Mouse (Mus musculus) CH12.LX (cell line): ENCODE data around the gene Fggy. TPM values are rescaled to one million over a fixed set of nuclear protein-coding genes. Genes with fewer than 3 reads are reported as not detected.
A peak's percentile ranks its signal among the peaks of the same experiment; 100 is the strongest.

Source experiments
- DNase-seq: peaks from one replicate; pipeline ENCODE4 v3.0.0-alpha.2; 2013; ENCODE audit errors: extremely low read depth
- H3K27ac ChIP-seq: 2 replicates; pipeline ENCODE4 v1.5.1; 2012; ENCODE audit warnings: low read depth, mild to moderate bottlenecking, control low read depth, moderate library complexity; ENCODE audit not compliant: insufficient read depth
- H3K27me3 ChIP-seq: replicated peaks from 2 replicates; pipeline ENCODE3; 2012; ENCODE audit warnings: inconsistent platforms
- H3K36me3 ChIP-seq, 2 experiments: replicated peaks in 1 of 2; 2 replicates each; pipeline versions ENCODE3 to v1.6.1; 2012; ENCODE audit warnings: inconsistent platforms in 1 of 2, low read length in 1 of 2, mild to moderate bottlenecking in 1 of 2, mixed read lengths in 1 of 2, moderate library complexity in 1 of 2; ENCODE audit not compliant: control insufficient read depth in 1 of 2, insufficient read depth in 1 of 2
- H3K4me1 ChIP-seq, 2 experiments: 2 replicates each; pipeline ENCODE4 v1.6.1; 2012; ENCODE audit warnings: inconsistent platforms in 1 of 2, moderate library complexity in 1 of 2; ENCODE audit not compliant: insufficient read depth in 2 of 2, control insufficient read depth in 1 of 2
- H3K4me2 ChIP-seq: 2 replicates; pipeline ENCODE4 v1.6.1; 2012; ENCODE audit warnings: low read depth, mild to moderate bottlenecking, control low read depth; ENCODE audit not compliant: poor library complexity, insufficient read depth, severe bottlenecking
- H3K4me3 ChIP-seq, 3 experiments: fragments of 150-350 bp in 1 of 3; sonication (generic) in 1 of 3; replicated peaks in 1 of 3; 2 replicates each; pipeline versions ENCODE3 to v1.5.1; 2011 to 2012; ENCODE audit warnings: low read depth in 2 of 3, low read length in 2 of 3, mild to moderate bottlenecking in 2 of 3, moderate library complexity in 2 of 3, control low read depth in 1 of 3, improper control_type of control experiment in 1 of 3, inconsistent platforms in 1 of 3, mixed read lengths in 1 of 3; ENCODE audit not compliant: poor library complexity in 1 of 3
- H3K79me2 ChIP-seq: replicated peaks from 2 replicates; pipeline ENCODE4 v1.6.1; 2012; ENCODE audit warnings: mild to moderate bottlenecking, moderate library complexity; ENCODE audit not compliant: control insufficient read depth, poor library complexity, insufficient read depth, severe bottlenecking; ENCODE audit errors: extremely low read depth
- H3K9ac ChIP-seq: 2 replicates; pipeline ENCODE4 v1.6.1; 2012; ENCODE audit warnings: low read depth, mild to moderate bottlenecking, control low read depth, moderate library complexity; ENCODE audit not compliant: insufficient read depth
- H3K9me3 ChIP-seq: replicated peaks from 2 replicates; pipeline ENCODE3; 2012; ENCODE audit warnings: low read length, inconsistent platforms, mixed read lengths
- BHLHE40 ChIP-seq: IDR thresholded peaks from 2 replicates; pipeline ENCODE4 v1.6.1; 2011; ENCODE audit warnings: mild to moderate bottlenecking, low read depth, low read length, improper control_type of control experiment
- E2F4 ChIP-seq: IDR thresholded peaks from 2 replicates; pipeline ENCODE4 v1.6.1; 2011; ENCODE audit warnings: low read depth, low read length, improper control_type of control experiment; ENCODE audit not compliant: insufficient replicate concordance
- EP300 ChIP-seq: IDR thresholded peaks from 2 replicates; pipeline ENCODE4 v1.6.1; 2011; ENCODE audit warnings: low read length, improper control_type of control experiment
- ETS1 ChIP-seq: conservative IDR thresholded peaks from 2 replicates; pipeline ENCODE4 v1.6.1; 2012; ENCODE audit warnings: low read depth, mild to moderate bottlenecking, inconsistent platforms, low read length, improper control_type of control experiment, moderate library complexity
- HCFC1 ChIP-seq: IDR thresholded peaks from 2 replicates; pipeline ENCODE4 v1.6.1; 2012; ENCODE audit warnings: low read depth, mild to moderate bottlenecking, inconsistent platforms, low read length, improper control_type of control experiment
- IRF4 ChIP-seq: IDR thresholded peaks from 2 replicates; pipeline ENCODE4 v1.6.1; 2014; ENCODE audit warnings: low read depth, mild to moderate bottlenecking, inconsistent platforms, low read length, improper control_type of control experiment
- JUN ChIP-seq: IDR thresholded peaks from 2 replicates; pipeline ENCODE4 v1.6.1; 2011; ENCODE audit warnings: low read depth, mild to moderate bottlenecking, low read length, improper control_type of control experiment, moderate library complexity; ENCODE audit not compliant: insufficient read depth
- JUND ChIP-seq: conservative IDR thresholded peaks from 2 replicates; pipeline ENCODE4 v1.6.1; 2011; ENCODE audit warnings: low read depth, low read length, improper control_type of control experiment
- MEF2A ChIP-seq: IDR thresholded peaks from 2 replicates; pipeline ENCODE4 v1.6.1; 2014; ENCODE audit warnings: low read depth, mild to moderate bottlenecking, inconsistent platforms, low read length, improper control_type of control experiment, borderline replicate concordance
- NELFE ChIP-seq: IDR thresholded peaks from 2 replicates; pipeline ENCODE4 v1.6.1; 2011; ENCODE audit warnings: low read depth, low read length, improper control_type of control experiment
- NRF1 ChIP-seq: IDR thresholded peaks from 2 replicates; pipeline ENCODE4 v1.6.1; 2014; ENCODE audit warnings: low read depth, mild to moderate bottlenecking, inconsistent platforms, low read length, improper control_type of control experiment, moderate library complexity
- POLR2AphosphoS2 ChIP-seq: IDR thresholded peaks from 2 replicates; pipeline ENCODE4 v1.6.1; 2011; ENCODE audit warnings: low read depth, low read length, improper control_type of control experiment
- RAD21 ChIP-seq: IDR thresholded peaks from 2 replicates; pipeline ENCODE4 v1.6.1; 2011; ENCODE audit warnings: low read depth, mild to moderate bottlenecking, low read length, improper control_type of control experiment, moderate library complexity
- SMC3 ChIP-seq: IDR thresholded peaks from 2 replicates; pipeline ENCODE4 v1.6.1; 2011; ENCODE audit warnings: low read depth, low read length, improper control_type of control experiment
- UBTF ChIP-seq: IDR thresholded peaks from 2 replicates; pipeline ENCODE4 v1.6.1; 2012; ENCODE audit warnings: low read depth, mild to moderate bottlenecking, inconsistent platforms, low read length, improper control_type of control experiment, moderate library complexity
- ZMIZ1 ChIP-seq: IDR thresholded peaks from 2 replicates; pipeline ENCODE4 v1.6.1; 2012; ENCODE audit warnings: low read depth, mild to moderate bottlenecking, inconsistent platforms, low read length, improper control_type of control experiment
- ZNF384 ChIP-seq: IDR thresholded peaks from 2 replicates; pipeline ENCODE4 v1.6.1; 2012; ENCODE audit warnings: low read depth, low read length, improper control_type of control experiment, inconsistent platforms
- dilution Hi-C: fragments of 300-500 bp; cut with MboI; formaldehyde crosslinking; loops from 2 replicates; pipeline ENCODE4 v1.14.3; 2020; ENCODE audit warnings: low sequenced_read_pairs; ENCODE audit not compliant: extremely low pct_unique_long_range_greater_than_20kb, extremely low pct_ligation_motif_present
- in situ Hi-C: fragments of 300-500 bp; cut with MboI; formaldehyde crosslinking; loops from 3 replicates; pipeline ENCODE4 v1.14.3; 2019; ENCODE audit warnings: low sequenced_read_pairs, low pct_ligation_motif_present, low pct_unique_long_range_greater_than_20kb, mixed read lengths
- polyA plus RNA-seq: library from polyadenylated mRNA; unstranded; fragments of >175 nt; gene quantifications from 2 replicates; pipeline ENCODE4 v1.2.1, GENCODE M21; 2012; ENCODE audit warnings: low read depth; ENCODE audit not compliant: insufficient read length
- total RNA-seq, 2 experiments: library from RNA; depleted of rRNA; stranded (reverse); fragments of 300-350 nt in 1 of 2; fragments of >200 nt in 1 of 2; gene quantifications; 2 replicates each; pipeline ENCODE4 v1.2.3; 2012 to 2014

Gene Fggy
- total and polyA plus RNA-seq, 3 experiments: 6.2 to 7.5 (median 6.9) TPM

- no peaks in the 10 kb centered on the region for H3K79me2 ChIP-seq
- H3K4me3 ChIP-seq: no peak overlapping the region
- dilution Hi-C loops: no loop called here
- no peak overlapping the region for H3K9ac ChIP-seq
- DNase-seq: no peak
- H3K9me3 ChIP-seq: no peaks in the 10 kb centered on the region
- H3K27ac ChIP-seq: no peak overlapping the region
- no peaks in the 10 kb centered on the region for H3K27me3 ChIP-seq
- H3K4me1 ChIP-seq: peaks cover 0 to 11% of the 10 kb centered on the region in 2 experiments; a peak in 2 of 4 replicates
- no peak overlapping the region for H3K4me2 ChIP-seq
- H3K36me3 ChIP-seq: no peaks in the 10 kb centered on the region
- no peak for TF ChIP-seq E2F4
- in situ Hi-C loops: no loop called here
Observed at GRCm38 (mm10) chr4:95819650-95820049, 262.3 kb downstream of the Fggy start.

GRCm38 (mm10) chr4:95821906-95822579, 264.7 kb downstream of the Fggy start:
- H3K27ac ChIP-seq: no peak overlapping the region
- no peak for TF ChIP-seq ZNF384
- TF ChIP-seq MEF2A: peak; percentile 28; the same call in 1 of the 2 replicates
- TF ChIP-seq EP300: 0 out of 2 replicates have a peak, but pooled peaks have one; percentile 15
- TF ChIP-seq SMC3: no peak
- TF ChIP-seq JUND: 0 out of 2 replicates have a peak, but pooled peaks have one; percentile 34
- H3K79me2 ChIP-seq: no peaks in the 10 kb centered on the region
- in situ Hi-C loops (no loop called here), dilution Hi-C loops (no loop called here)
- peaks cover 0 to 11% of the 10 kb centered on the region in 2 experiments; a peak in 2 of 4 replicates for H3K4me1 ChIP-seq
- H3K4me2 ChIP-seq: no peak overlapping the region
- no peaks in the 10 kb centered on the region for H3K9me3 ChIP-seq
- H3K9ac ChIP-seq: no peak overlapping the region
- DNase-seq: peak; percentile 51
- no peaks in the 10 kb centered on the region for H3K36me3 ChIP-seq
- H3K4me3 ChIP-seq: no peak overlapping the region
- no peaks in the 10 kb centered on the region for H3K27me3 ChIP-seq

DNA sequence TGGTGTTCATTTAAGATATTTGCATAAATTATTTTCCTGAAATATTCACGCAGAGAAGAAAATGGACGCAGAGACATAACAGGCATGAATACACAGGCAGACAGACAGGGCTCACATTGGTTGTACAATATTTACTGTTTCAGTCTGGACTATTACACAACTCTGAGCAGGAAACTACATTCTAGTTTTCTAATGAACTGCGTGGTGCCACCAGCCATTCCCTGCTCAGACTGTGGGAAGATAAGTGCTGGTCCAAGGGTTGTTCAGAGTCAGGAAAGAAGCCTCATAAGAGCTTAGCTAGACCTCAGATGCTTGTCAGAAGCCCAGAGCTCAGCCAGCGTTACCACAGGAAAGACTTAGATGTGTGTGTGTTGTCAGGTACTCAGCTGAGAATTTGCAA, 270.9 kb downstream of the Fggy start:
- Histone ChIP-seq H3K4me2 (no peak overlapping the region), H3K4me1 (peaks cover 2 to 13% of the 10 kb centered on the region in 2 experiments; a peak in 3 of 4 replicates), H3K27ac (no peak overlapping the region), H3K9me3 (no peaks in the 10 kb centered on the region), H3K9ac (no peak overlapping the region), H3K79me2 (no peaks in the 10 kb centered on the region), H3K36me3 (no peaks in the 10 kb centered on the region), H3K4me3 (no peak overlapping the region), H3K27me3 (no peaks in the 10 kb centered on the region)
- no peak for DNase-seq
- dilution Hi-C loops: no loop called here
- TF ChIP-seq BHLHE40 (no peak), NELFE (no peak), HCFC1 (no peak), ZMIZ1 (no peak), JUND (no peak), ZNF384 (no peak), JUN (no peak), ETS1 (no peak), IRF4 (no peak), NRF1 (no peak), RAD21 (no peak), POLR2AphosphoS2 (no peak), UBTF (no peak)
- in situ Hi-C loops: no loop called here
